Mouse (Mus musculus) kidney, postnatal 0 days (tissue): Measurements from ENCODE around the gene Iba57. TPM values are rescaled to one million over a fixed set of nuclear protein-coding genes. Genes with fewer than 3 reads are reported as not detected.

Source experiments
- ATAC-seq: fragments of 200-750 bp; cut with Nextera tagmentation; replicated peaks from 2 replicates; pipeline ENCODE4 v1.8.0; 2017; ENCODE audit warnings: low read depth, moderate number of reproducible peaks, moderate TSS enrichment, moderate library complexity; ENCODE audit not compliant: low FRiP score
- DNase-seq: peaks from one replicate; pipeline ENCODE4 v3.0.0-alpha.2; 2016; ENCODE audit warnings: low spot score
- H3K27ac ChIP-seq: fragments of 300-500 bp; sonication (generic); 2 replicates; pipeline ENCODE4 v1.5.1; 2014; ENCODE audit warnings: mild to moderate bottlenecking
- H3K27me3 ChIP-seq: fragments of 300-500 bp; sonication (generic); 2 replicates; pipeline ENCODE4 v1.6.1; 2014; ENCODE audit warnings: low read length, mixed read lengths; ENCODE audit not compliant: insufficient read depth
- H3K36me3 ChIP-seq: fragments of 300-500 bp; sonication (generic); 2 replicates; pipeline ENCODE4 v1.6.1; 2014; ENCODE audit warnings: low read length, mixed read lengths; ENCODE audit not compliant: insufficient read depth
- H3K4me1 ChIP-seq: fragments of 300-500 bp; sonication (generic); replicated peaks from 2 replicates; pipeline ENCODE4 v1.6.1; 2014; ENCODE audit warnings: antibody characterized with exemption, low read length, mixed read lengths; ENCODE audit not compliant: insufficient read depth
- H3K4me2 ChIP-seq: fragments of 300-500 bp; sonication (generic); 2 replicates; pipeline ENCODE4 v1.6.1; 2014; ENCODE audit warnings: mild to moderate bottlenecking, low read length, moderate library complexity, mixed read lengths
- H3K4me3 ChIP-seq: fragments of 300-500 bp; sonication (generic); replicated peaks from 2 replicates; pipeline ENCODE4 v1.5.1; 2014; ENCODE audit warnings: low read depth, low read length
- H3K9ac ChIP-seq: fragments of 300-500 bp; sonication (generic); 2 replicates; pipeline ENCODE4 v1.6.1; 2014; ENCODE audit warnings: low read depth, low read length
- H3K9me3 ChIP-seq: fragments of 300-500 bp; sonication (generic); replicated peaks from 2 replicates; pipeline ENCODE4 v1.6.1; 2016; ENCODE audit warnings: low read length, inconsistent platforms, mixed read lengths
- CTCF ChIP-seq: IDR thresholded peaks from 2 replicates; pipeline ENCODE4 v1.5.1; 2016; ENCODE audit warnings: antibody characterized with exemption, low read depth, mild to moderate bottlenecking, moderate library complexity
- WGBS: fragments of 180-500 bp; shearing (Covaris S2); extraction: QIAGEN DNeasy Blood & Tissue Kit; methylation state at CpG from one replicate; pipeline ENCODE4 v1.1.7; 2014; 5-methylcytosine and 5-hydroxymethylcytosine counted together
- polyA plus RNA-seq: library from polyadenylated mRNA; unstranded; fragments of >200 nt; fragmentation: Nextera tagmentation; extraction: Ambion mirVana; gene quantifications from 2 replicates; pipeline ENCODE4 v1.2.1, GENCODE M21; 2015

Gene Iba57
- polyA plus RNA-seq, 1 experiment from 2014 or later, result 6.9 TPM

DNA sequence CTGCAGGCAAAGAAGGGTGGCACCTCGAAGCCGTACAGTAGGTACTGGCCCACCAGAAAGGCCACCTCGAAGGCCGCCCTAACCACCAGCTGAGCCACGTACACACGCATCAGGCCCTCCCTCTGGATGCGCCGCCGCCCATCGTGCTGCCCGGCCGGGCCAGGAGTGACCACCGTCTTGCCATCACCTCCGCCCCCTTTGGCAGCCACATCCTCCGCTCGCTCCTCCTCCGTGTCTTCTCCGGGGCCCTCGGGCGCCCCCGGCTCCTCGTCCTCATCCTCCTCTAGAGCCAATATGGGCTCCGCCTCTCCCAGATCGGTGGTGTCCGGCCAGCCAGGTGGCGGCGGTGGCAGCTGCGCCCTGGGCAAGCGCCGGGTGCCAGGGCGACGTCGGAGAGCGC is 13.4 kb upstream of the Iba57 start:
- 8% methylated on average over 34 of the region's 34 CpGs for WGBS
- Histone ChIP-seq H3K9me3 (no peaks in the 10 kb centered on the region), H3K4me3 (peak overlapping the region; percentile 17), H3K9ac (0 out of 2 replicates have a peak overlapping the region, but pooled peaks have one; percentile 23), H3K27ac (no peak overlapping the region), H3K27me3 (peaks cover 48% of the 10 kb centered on the region), H3K4me1 (no peaks in the 10 kb centered on the region; the same call in 1 of the 2 replicates), H3K36me3 (no peaks in the 10 kb centered on the region), H3K4me2 (peak overlapping the region; percentile 31)
- no peak for TF ChIP-seq CTCF
- ATAC-seq, result 0 out of 2 replicates have a peak, but pooled peaks have one; percentile 15
- no peak for DNase-seq

DNA sequence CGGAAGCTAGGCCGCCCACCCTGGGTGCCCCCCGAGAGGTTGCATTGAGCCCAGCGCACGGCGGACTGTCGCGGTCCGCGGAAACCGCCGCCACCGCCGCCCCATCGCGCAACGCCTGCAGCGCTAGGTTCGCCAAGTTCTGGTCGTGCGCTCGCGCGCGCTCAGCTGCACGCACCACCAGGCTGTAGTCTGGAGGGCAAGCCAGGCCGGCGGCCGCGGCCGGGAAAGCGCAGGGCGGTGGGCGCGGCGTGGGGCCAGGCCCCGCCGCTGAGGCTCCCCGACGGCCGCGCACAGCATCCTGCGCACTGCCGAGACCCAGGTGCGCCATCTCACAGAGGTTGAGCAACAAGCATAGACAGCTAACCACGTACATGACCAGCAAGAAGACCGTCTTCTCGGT is 12.9 kb upstream of the Iba57 start:
- Histone ChIP-seq H3K4me2 (peak overlapping the region; percentile 31), H3K36me3 (no peaks in the 10 kb centered on the region), H3K4me3 (peak overlapping the region; percentile 17), H3K9me3 (no peaks in the 10 kb centered on the region), H3K4me1 (no peaks in the 10 kb centered on the region; the same call in 1 of the 2 replicates), H3K27ac (no peak overlapping the region), H3K27me3 (peaks cover 48% of the 10 kb centered on the region), H3K9ac (0 out of 2 replicates have a peak overlapping the region, but pooled peaks have one; percentile 23)
- DNase-seq (no peak), ATAC-seq (0 out of 2 replicates have a peak, but pooled peaks have one; percentile 27)
- TF ChIP-seq CTCF, result no peak
- WGBS, result 2% methylated on average over 48 of the region's 48 CpGs

DNA sequence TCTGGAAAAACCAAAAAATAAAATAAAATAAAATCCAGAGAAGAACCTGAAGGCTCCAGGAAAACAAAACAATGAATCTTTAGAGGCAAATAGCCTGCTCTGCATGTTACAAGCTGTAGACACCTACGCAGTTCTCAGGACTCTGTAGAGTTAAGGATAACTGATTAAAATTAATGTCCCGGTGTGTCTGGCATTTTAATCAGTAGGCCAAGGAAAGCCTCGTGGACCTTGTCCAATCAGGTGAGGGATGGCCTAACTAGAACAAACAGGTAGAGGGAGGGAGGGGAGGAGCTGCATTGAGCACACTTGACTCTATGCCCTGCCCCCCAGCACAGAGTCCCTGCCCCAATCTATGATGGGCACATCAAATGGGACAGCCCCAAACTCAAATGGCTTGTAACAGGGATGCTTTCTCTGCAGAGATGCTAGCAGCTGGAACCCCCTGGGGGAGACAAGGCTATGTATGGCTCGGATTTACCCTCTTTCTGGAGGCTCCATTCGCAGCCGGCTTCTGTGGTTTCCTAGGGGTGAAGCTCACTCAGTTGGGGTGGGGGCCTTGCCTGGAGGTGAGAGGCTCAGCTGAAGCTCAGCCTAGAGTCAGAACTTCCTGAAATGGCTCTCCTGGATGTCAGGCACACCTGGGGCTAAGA is 10.8 kb upstream of the Iba57 start:
- H3K9me3 ChIP-seq, result no peaks in the 10 kb centered on the region
- 51% methylated on average over 6 of the region's 6 CpGs for WGBS

GRCm38 (mm10) chr11:59170549-59170948 is 7.0 kb upstream of the Iba57 start:
- DNase-seq (no peak), ATAC-seq (no peak)
- Histone ChIP-seq H3K4me2 (no peak overlapping the region), H3K9me3 (no peaks in the 10 kb centered on the region), H3K4me1 (no peaks in the 10 kb centered on the region; the same call in 1 of the 2 replicates), H3K27me3 (peaks cover 8% of the 10 kb centered on the region), H3K36me3 (no peaks in the 10 kb centered on the region), H3K4me3 (no peak overlapping the region), H3K27ac (no peak overlapping the region), H3K9ac (no peak overlapping the region)
- TF ChIP-seq CTCF, result no peak
- WGBS, result 71% methylated on average over 4 of the region's 4 CpGs

More for the DNA sequence above, 10.8 kb upstream of the Iba57 start:
- no peaks in the 10 kb centered on the region; the same call in 1 of the 2 replicates for H3K4me1 ChIP-seq
- ATAC-seq, result no peak
- no peak for DNase-seq
- H3K27me3 ChIP-seq, result peaks cover 45% of the 10 kb centered on the region
- no peak overlapping the region for H3K4me3 ChIP-seq
- no peak for TF ChIP-seq CTCF
- H3K36me3 ChIP-seq, result no peaks in the 10 kb centered on the region
- H3K9ac ChIP-seq, result no peak overlapping the region
- no peak overlapping the region for H3K27ac ChIP-seq
- no peak overlapping the region for H3K4me2 ChIP-seq

GRCm38 (mm10) chr11:59169807-59170206 is 6.3 kb upstream of the Iba57 start:
- ATAC-seq (no peak), DNase-seq (no peak)

DNA sequence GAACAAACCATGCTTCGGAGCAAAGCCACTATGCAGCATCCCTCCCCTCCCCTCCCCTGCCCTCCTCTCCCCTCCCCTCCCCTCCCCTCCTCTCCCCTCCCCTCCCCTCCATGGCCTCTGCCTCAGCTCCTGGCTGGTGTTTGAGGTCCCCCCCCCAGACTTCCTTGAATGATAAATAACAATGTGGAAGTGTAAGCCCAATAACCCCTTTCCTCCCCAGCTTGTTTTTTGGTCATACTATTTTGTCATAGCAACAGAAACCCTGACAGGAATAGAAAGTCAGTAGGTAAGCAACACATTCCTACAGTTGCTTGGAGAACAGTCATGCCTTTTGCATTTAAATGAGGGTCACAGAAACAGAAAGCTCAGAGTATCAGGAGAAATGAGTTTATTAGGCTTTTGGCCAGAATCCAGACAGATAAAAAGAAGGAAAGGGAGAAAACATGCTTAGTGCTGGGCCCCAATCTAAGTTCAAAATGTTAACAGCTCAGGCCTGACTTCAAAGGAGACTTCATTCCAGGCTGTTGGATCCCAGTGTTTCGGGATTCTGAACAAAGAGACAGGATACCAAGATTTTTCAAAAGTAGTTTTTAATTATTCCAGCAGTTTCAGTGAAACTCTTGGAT is 2.2 kb upstream of the Iba57 start:
- Histone ChIP-seq H3K4me3 (no peak overlapping the region), H3K27ac (0 out of 2 replicates have a peak overlapping the region, but pooled peaks have one; percentile 25), H3K4me1 (peaks cover 7% of the 10 kb centered on the region), H3K9me3 (no peaks in the 10 kb centered on the region), H3K27me3 (no peaks in the 10 kb centered on the region), H3K9ac (no peak overlapping the region), H3K36me3 (no peaks in the 10 kb centered on the region), H3K4me2 (no peak overlapping the region)
- TF ChIP-seq CTCF, result no peak
- 36% methylated on average over 2 of the region's 2 CpGs for WGBS
- no peak for ATAC-seq
- peak; percentile 63 for DNase-seq

More at GRCm38 (mm10) chr11:59169807-59170206, 6.3 kb upstream of the Iba57 start:
- 26% methylated on average over 3 of the region's 3 CpGs for WGBS
- Histone ChIP-seq H3K27me3 (peaks cover under 1% of the 10 kb centered on the region; the same call in 1 of the 2 replicates), H3K9me3 (no peaks in the 10 kb centered on the region), H3K9ac (no peak overlapping the region), H3K4me3 (no peak overlapping the region), H3K4me2 (no peak overlapping the region), H3K36me3 (no peaks in the 10 kb centered on the region), H3K27ac (no peak overlapping the region), H3K4me1 (no peaks in the 10 kb centered on the region; the same call in 1 of the 2 replicates)
- no peak for TF ChIP-seq CTCF
